23 mouse cellular contexts compared by ENCODE assay signal in genomic region chr4:141365126-141365525, GRCm38 (mm10). TPM values are rescaled to one million over a fixed set of nuclear protein-coding genes. Genes with fewer than 3 reads are reported as not detected.
DNase-seq lines count a peak whose midpoint lies in the region; ATAC-seq lines count a peak whose summit lies in the region.
"Had no signal": no experiment of that assay in that cellular context is flagged by ENCODE, and none has a peak within 500 bp of the region (broad histone marks: within the 10 kb centered on the region; RNA-seq: fewer than 3 reads in every experiment).

No protein-coding gene starts in this region.

- 0 out of 2 replicates have a peak overlapping the region, but pooled peaks have one; percentile 14 for H3K9ac ChIP-seq in midbrain, embryonic 13.5 days (replicated peaks)
- no peak overlapping the region for H3K9ac ChIP-seq in midbrain, embryonic 14.5 days (replicated peaks; ENCODE audit: low read length)
- H3K9ac ChIP-seq in kidney, embryonic 15.5 days: no peak overlapping the region
- H3K9ac ChIP-seq: embryonic facial prominence, embryonic 12.5 days; hindbrain, embryonic 12.5 days; liver, embryonic 14.5 days; lung, embryonic 15.5 days; neural tube, embryonic 12.5 days had no signal

- ATAC-seq in midbrain, embryonic 13.5 days: no peak
- no peak for ATAC-seq in midbrain, embryonic 14.5 days (ENCODE audit: low FRiP score, low TSS enrichment)
- no peak; the same call in 1 of the 2 replicates for ATAC-seq in kidney, embryonic 15.5 days (replicated peaks; ENCODE audit: low FRiP score)
- ATAC-seq in granulocyte monocyte progenitor cell, adult 5-6 weeks (replicated peaks; ENCODE audit: poor library complexity, severe bottlenecking): no peak
- ATAC-seq: forebrain, embryonic 16.5 days had no signal

- H3K27me3 ChIP-seq in midbrain, embryonic 13.5 days: peaks cover 58% of the 10 kb centered on the region
- H3K27me3 ChIP-seq in midbrain, embryonic 14.5 days (ENCODE audit: control insufficient read depth, insufficient read depth, low read length): peaks cover 7% of the 10 kb centered on the region; the same call in 1 of the 2 replicates
- peaks cover 52% of the 10 kb centered on the region for H3K27me3 ChIP-seq in kidney, embryonic 15.5 days

- no peak overlapping the region for H3K4me3 ChIP-seq in midbrain, embryonic 13.5 days (replicated peaks)
- H3K4me3 ChIP-seq in midbrain, embryonic 14.5 days (replicated peaks; ENCODE audit: low read depth, low read length): no peak overlapping the region
- H3K4me3 ChIP-seq in kidney, embryonic 15.5 days (replicated peaks): no peak overlapping the region
- H3K4me3 ChIP-seq: embryonic facial prominence, embryonic 12.5 days; erythroblast, embryonic 14.5 days; hindbrain, embryonic 12.5 days; lung, embryonic 15.5 days; neural tube, embryonic 12.5 days had no signal

- DNase-seq in midbrain, embryonic 14.5 days: no peak
- peak; percentile 46 for DNase-seq in adrenal gland, postnatal 25 days
- DNase-seq in thymus, postnatal 4 days: no peak
- DNase-seq in layer of hippocampus, adult 9-11 months: no peak
- DNase-seq: cerebellum, postnatal 10 days; heart, postnatal 14 days; lung, postnatal 4 days; right cerebral cortex, adult 18-20 months; thymus, postnatal 36 days had no signal

- H3K27ac ChIP-seq in midbrain, embryonic 13.5 days: no peak overlapping the region
- no peak overlapping the region for H3K27ac ChIP-seq in midbrain, embryonic 14.5 days (replicated peaks; ENCODE audit: low read depth, low read length)
- peak overlapping the region; percentile 56; the same call in 1 of the 2 replicates for H3K27ac ChIP-seq in kidney, embryonic 15.5 days
- H3K27ac ChIP-seq: embryonic facial prominence, embryonic 12.5 days; hindbrain, embryonic 12.5 days; liver, embryonic 14.5 days; lung, embryonic 15.5 days; neural tube, embryonic 12.5 days had no signal

- peaks cover 21% of the 10 kb centered on the region for H3K4me1 ChIP-seq in midbrain, embryonic 13.5 days (replicated peaks)
- H3K4me1 ChIP-seq in midbrain, embryonic 14.5 days (ENCODE audit: control insufficient read depth, insufficient read depth, low read length): 0 out of 2 replicates have a peak, but pooled peaks cover under 1% of the 10 kb centered on the region
- peaks cover 36% of the 10 kb centered on the region for H3K4me1 ChIP-seq in kidney, embryonic 15.5 days

- no peak overlapping the region for H3K4me2 ChIP-seq in midbrain, embryonic 13.5 days (replicated peaks)
- H3K4me2 ChIP-seq in midbrain, embryonic 14.5 days (ENCODE audit: low read length): no peak overlapping the region
- no peak overlapping the region for H3K4me2 ChIP-seq in kidney, embryonic 15.5 days
- H3K4me2 ChIP-seq: embryonic facial prominence, embryonic 12.5 days; heart, embryonic 11.5 days; hindbrain, embryonic 12.5 days; lung, embryonic 15.5 days; neural tube, embryonic 12.5 days had no signal

- H3K9me3 ChIP-seq in midbrain, embryonic 13.5 days: no peaks in the 10 kb centered on the region
- H3K9me3 ChIP-seq in midbrain, embryonic 14.5 days (ENCODE audit: control insufficient read depth, low read length): no peaks in the 10 kb centered on the region
- H3K9me3 ChIP-seq in kidney, embryonic 15.5 days (replicated peaks): no peaks in the 10 kb centered on the region
- H3K9me3 ChIP-seq: embryonic facial prominence, embryonic 12.5 days; hindbrain, embryonic 12.5 days; lung, embryonic 15.5 days; neural tube, embryonic 12.5 days had no signal

- H3K36me3 ChIP-seq in midbrain, embryonic 13.5 days: no peaks in the 10 kb centered on the region
- H3K36me3 ChIP-seq in midbrain, embryonic 14.5 days (ENCODE audit: control insufficient read depth, insufficient read depth, low read length): no peaks in the 10 kb centered on the region
- H3K36me3 ChIP-seq in kidney, embryonic 15.5 days: no peaks in the 10 kb centered on the region
- H3K36me3 ChIP-seq: embryonic facial prominence, embryonic 12.5 days; hindbrain, embryonic 12.5 days; lung, embryonic 15.5 days; neural tube, embryonic 12.5 days had no signal

- 51% methylated on average over 8 of the region's 8 CpGs for WGBS in midbrain, embryonic 13.5 days
- 43% methylated on average over 8 of the region's 8 CpGs for WGBS in midbrain, embryonic 14.5 days
- whole genome bisulfite sequencing in kidney, embryonic 15.5 days: 32% methylated on average over 8 of the region's 8 CpGs

RNA-seq across cellular contexts. Expression of gene Fam131c, which starts 2.9 kb away (rescaled TPM):
- polyA plus RNA-seq in midbrain, embryonic 13.5 days (2015; fragmentation: Nextera tagmentation; extraction: Ambion mirVana): 7.8 and 10.1 TPM in 2 replicates
- 26.7 and 37.2 TPM in 2 replicates for polyA plus RNA-seq in midbrain, embryonic 14.5 days (2014; fragmentation: Nextera tagmentation; extraction: Ambion mirVana)
- total RNA-seq in adrenal gland, postnatal 25 days (2021): 1.8 and 2.1 TPM in 2 replicates
- polyA plus RNA-seq in kidney, embryonic 15.5 days (2015; fragmentation: Nextera tagmentation; extraction: Ambion mirVana): 2.0 and 2.4 TPM in 2 replicates
- not detected in 2 replicates for total RNA-seq in granulocyte monocyte progenitor cell, adult 5-6 weeks (2014; fragmentation: Nextera tagmentation)
- total RNA-seq in granulocyte monocyte progenitor cell, adult 5-6 weeks (2017): not detected in 2 replicates
- polyA plus RNA-seq: erythroblast, embryonic 14.5 days had no signal

RNA-seq across cellular contexts. Expression of gene Clcnka, which starts 33.4 kb away (rescaled TPM):
- polyA plus RNA-seq in midbrain, embryonic 13.5 days (2015; fragmentation: Nextera tagmentation; extraction: Ambion mirVana): 0.09 TPM in 1 of 2 replicates, not detected in the other
- polyA plus RNA-seq in midbrain, embryonic 14.5 days (2014; fragmentation: Nextera tagmentation; extraction: Ambion mirVana): 0.11 TPM in 1 of 2 replicates, not detected in the other
- total RNA-seq in adrenal gland, postnatal 25 days (2021): not detected in 2 replicates
- polyA plus RNA-seq in kidney, embryonic 15.5 days (2015; fragmentation: Nextera tagmentation; extraction: Ambion mirVana): 7.6 and 8.5 TPM in 2 replicates
- not detected in 2 replicates for total RNA-seq in granulocyte monocyte progenitor cell, adult 5-6 weeks (2014; fragmentation: Nextera tagmentation)
- total RNA-seq in granulocyte monocyte progenitor cell, adult 5-6 weeks (2017): not detected in 2 replicates
- total RNA-seq: heart, postnatal 14 days; left cerebral cortex, postnatal 10 days had no signal
- polyA plus RNA-seq: C2C12; erythroblast, embryonic 14.5 days; forebrain, embryonic 16.5 days; liver, embryonic 14.5 days; neural tube, embryonic 12.5 days had no signal

RNA-seq across cellular contexts. Expression of gene Clcnkb, which starts 50.7 kb away (rescaled TPM):
- polyA plus RNA-seq in midbrain, embryonic 13.5 days (2015; fragmentation: Nextera tagmentation; extraction: Ambion mirVana): not detected in 2 replicates
- not detected in 2 replicates for polyA plus RNA-seq in midbrain, embryonic 14.5 days (2014; fragmentation: Nextera tagmentation; extraction: Ambion mirVana)
- total RNA-seq in adrenal gland, postnatal 25 days (2021): not detected in 2 replicates
- 19.5 and 19.8 TPM in 2 replicates for polyA plus RNA-seq in kidney, embryonic 15.5 days (2015; fragmentation: Nextera tagmentation; extraction: Ambion mirVana)
- not detected in 2 replicates for total RNA-seq in granulocyte monocyte progenitor cell, adult 5-6 weeks (2014; fragmentation: Nextera tagmentation)
- total RNA-seq in granulocyte monocyte progenitor cell, adult 5-6 weeks (2017): not detected in 2 replicates
- total RNA-seq: layer of hippocampus, postnatal 25 days; left cerebral cortex, postnatal 10 days had no signal
- polyA plus RNA-seq: C2C12; embryonic facial prominence, embryonic 12.5 days; erythroblast, embryonic 14.5 days; forebrain, embryonic 16.5 days; hindbrain, embryonic 12.5 days; liver, embryonic 14.5 days; lung, embryonic 15.5 days; neural tube, embryonic 12.5 days had no signal

RNA-seq across cellular contexts. Expression of gene Hspb7, which starts 55.5 kb away (rescaled TPM):
- not detected in 2 replicates for polyA plus RNA-seq in midbrain, embryonic 13.5 days (2015; fragmentation: Nextera tagmentation; extraction: Ambion mirVana)
- not detected in 2 replicates for polyA plus RNA-seq in midbrain, embryonic 14.5 days (2014; fragmentation: Nextera tagmentation; extraction: Ambion mirVana)
- total RNA-seq in adrenal gland, postnatal 25 days (2021): 0.33 TPM in 1 of 2 replicates, not detected in the other
- polyA plus RNA-seq in kidney, embryonic 15.5 days (2015; fragmentation: Nextera tagmentation; extraction: Ambion mirVana): 1.0 and 1.1 TPM in 2 replicates
- total RNA-seq in granulocyte monocyte progenitor cell, adult 5-6 weeks (2014; fragmentation: Nextera tagmentation): not detected in 2 replicates
- not detected in 2 replicates for total RNA-seq in granulocyte monocyte progenitor cell, adult 5-6 weeks (2017)
- total RNA-seq: layer of hippocampus, postnatal 25 days had no signal
- polyA plus RNA-seq: embryonic facial prominence, embryonic 12.5 days; erythroblast, embryonic 14.5 days; forebrain, embryonic 16.5 days; hindbrain, embryonic 12.5 days; neural tube, embryonic 12.5 days had no signal

Comparison
In these comparisons a context has a peak if more than half of its experiments do, and no peak if none do; other contexts are left out.
1. RNA of gene Clcnkb, which starts 50.7 kb away (polyA plus RNA-seq): 19.5 to 19.8 TPM in kidney, embryonic 15.5 days; not detected in midbrain, embryonic 14.5 days and not detected in midbrain, embryonic 13.5 days; every median in the first group is over 10 times any median in the second.